Mouse (Mus musculus): Measurements from ENCODE around the gene Olfr609. TPM values are rescaled to one million over a fixed set of nuclear protein-coding genes. Genes with fewer than 3 reads are reported as not detected.

The Olfr609 gene
- polyA plus RNA-seq, 1 experiment, result not detected

- Histone ChIP-seq H3K4me1 (ENCODE audit: control insufficient read depth, insufficient read depth, insufficient read length) (no peaks in the 10 kb centered on the region), H3K4me3 (ENCODE audit: extremely low read depth, insufficient read depth, insufficient read length) (no peak within 1 kb of the TSS), H3K36me3 (ENCODE audit: control insufficient read depth, insufficient read depth, low read length) (no peaks in the 10 kb centered on the region), H3K27ac (ENCODE audit: insufficient read depth, low read length) (no peak within 1 kb of the TSS), H3K27me3 (ENCODE audit: control insufficient read depth, insufficient read depth, low read length) (no peaks in the 10 kb centered on the region)
- no peak for DNase-seq (ENCODE audit: low read depth in 1 of 2, low spot score in 2 of 2)
- TF ChIP-seq POLR2A (IDR thresholded peaks at IDR 0.05; ENCODE audit: low read depth, low read length), result no peak
- TF ChIP-seq CTCF (IDR thresholded peaks at IDR 0.05; ENCODE audit: extremely low read depth, insufficient read depth, insufficient read length, insufficient replicate concordance), result no peak
- 94% methylated on average over 2 of the region's 2 CpGs for WGBS
Observed at GRCm38 (mm10) chr7:103448746-103449145, 49.1 kb downstream of the Olfr609 start, which contains the start of gene Olfr606. Gene Olfr606, plus strand, starts transcription at chr7:103449046.

GRCm38 (mm10) chr7:103445339-103445738 lies 52.5 kb downstream of the Olfr609 start, which contains the start of gene Olfr605:
Gene Olfr605, minus strand, starts transcription at chr7:103445439.
- TF ChIP-seq POLR2A (IDR thresholded peaks at IDR 0.05; ENCODE audit: low read depth, low read length), result no peak
- no peak for TF ChIP-seq CTCF (IDR thresholded peaks at IDR 0.05; ENCODE audit: extremely low read depth, insufficient read depth, insufficient read length, insufficient replicate concordance)
- Histone ChIP-seq H3K4me3 (ENCODE audit: extremely low read depth, insufficient read depth, insufficient read length) (no peak within 1 kb of the TSS), H3K4me1 (ENCODE audit: control insufficient read depth, insufficient read depth, insufficient read length) (no peaks in the 10 kb centered on the region), H3K36me3 (ENCODE audit: control insufficient read depth, insufficient read depth, low read length) (no peaks in the 10 kb centered on the region), H3K27me3 (ENCODE audit: control insufficient read depth, insufficient read depth, low read length) (no peaks in the 10 kb centered on the region), H3K27ac (ENCODE audit: insufficient read depth, low read length) (no peak within 1 kb of the TSS)
- DNase-seq (ENCODE audit: low read depth in 1 of 2, low spot score in 2 of 2), result no peak
- WGBS, result 91% methylated on average over 1 of the region's 1 CpGs

Other genes with a start within 250 kb of the Olfr609 start
- gene Usp17ld, start 245.6 kb downstream of the Olfr609 start, polyA plus RNA-seq (2012; rRNA removed), result not detected in 2 replicates
- not detected in 2 replicates for gene Olfr596, start 192.4 kb downstream of the Olfr609 start, polyA plus RNA-seq (2012; rRNA removed)
- gene Olfr597, start 181.7 kb downstream of the Olfr609 start, polyA plus RNA-seq (2012; rRNA removed), result not detected in 2 replicates
- gene Olfr598, start 174.5 kb downstream of the Olfr609 start, polyA plus RNA-seq (2012; rRNA removed), result not detected in 2 replicates
- not detected in 2 replicates for gene Olfr599, start 162.1 kb downstream of the Olfr609 start, polyA plus RNA-seq (2012; rRNA removed)
- gene Olfr600, start 148.4 kb downstream of the Olfr609 start, polyA plus RNA-seq (2012; rRNA removed), result not detected in 2 replicates
- not detected in 2 replicates for gene Olfr601, start 135.4 kb downstream of the Olfr609 start, polyA plus RNA-seq (2012; rRNA removed)
- not detected in 2 replicates for gene Olfr603, start 111.9 kb downstream of the Olfr609 start, polyA plus RNA-seq (2012; rRNA removed)
- gene Usp17lc, start 83.0 kb downstream of the Olfr609 start, polyA plus RNA-seq (2012; rRNA removed), result not detected in 2 replicates
- gene Olfr605, start 52.6 kb downstream of the Olfr609 start, polyA plus RNA-seq (2012; rRNA removed), result not detected in 2 replicates
- gene Olfr606, start 49.0 kb downstream of the Olfr609 start, polyA plus RNA-seq (2012; rRNA removed), result not detected in 2 replicates
- gene Olfr607, start 33.9 kb downstream of the Olfr609 start, polyA plus RNA-seq (2012; rRNA removed), result not detected in 2 replicates
- not detected in 2 replicates for gene Olfr608, start 28.2 kb downstream of the Olfr609 start, polyA plus RNA-seq (2012; rRNA removed)
- gene Olfr610, start 14.1 kb upstream of the Olfr609 start, polyA plus RNA-seq (2012; rRNA removed), result not detected in 2 replicates
- gene Olfr611, start 22.8 kb upstream of the Olfr609 start, polyA plus RNA-seq (2012; rRNA removed), result not detected in 2 replicates
- not detected in 2 replicates for gene Olfr612, start 44.7 kb upstream of the Olfr609 start, polyA plus RNA-seq (2012; rRNA removed)
- gene Olfr613, start 50.0 kb upstream of the Olfr609 start, polyA plus RNA-seq (2012; rRNA removed), result not detected in 2 replicates
- gene Olfr615, start 58.0 kb upstream of the Olfr609 start, polyA plus RNA-seq (2012; rRNA removed), result not detected in 2 replicates
- gene Olfr616, start 71.1 kb upstream of the Olfr609 start, polyA plus RNA-seq (2012; rRNA removed), result not detected in 2 replicates
- not detected in 2 replicates for gene Olfr617, start 75.0 kb upstream of the Olfr609 start, polyA plus RNA-seq (2012; rRNA removed)
- not detected in 2 replicates for gene Olfr618, start 92.0 kb upstream of the Olfr609 start, polyA plus RNA-seq (2012; rRNA removed)
- gene Olfr619, start 102.5 kb upstream of the Olfr609 start, polyA plus RNA-seq (2012; rRNA removed), result not detected in 2 replicates
- not detected in 2 replicates for gene Olfr620, start 114.5 kb upstream of the Olfr609 start, polyA plus RNA-seq (2012; rRNA removed)
- gene Olfr622, start 144.6 kb upstream of the Olfr609 start, polyA plus RNA-seq (2012; rRNA removed), result not detected in 2 replicates
- gene Olfr623, start 165.6 kb upstream of the Olfr609 start, polyA plus RNA-seq (2012; rRNA removed), result not detected in 2 replicates
- gene Olfr624, start 173.1 kb upstream of the Olfr609 start, polyA plus RNA-seq (2012; rRNA removed), result not detected in 2 replicates
- not detected in 2 replicates for gene Olfr625-ps1, start 184.7 kb upstream of the Olfr609 start, polyA plus RNA-seq (2012; rRNA removed)
- gene Olfr243, start 216.6 kb upstream of the Olfr609 start, polyA plus RNA-seq (2012; rRNA removed), result not detected in 2 replicates
- gene Olfr628, start 232.3 kb upstream of the Olfr609 start, polyA plus RNA-seq (2012; rRNA removed), result not detected in 2 replicates
- not detected in 2 replicates for gene Olfr629, start 246.9 kb upstream of the Olfr609 start, polyA plus RNA-seq (2012; rRNA removed)